Mouse (Mus musculus) midbrain, embryonic 11.5 days (tissue): ENCODE measurements around the gene Jak1. TPM values are rescaled to one million over a fixed set of nuclear protein-coding genes. Genes with fewer than 3 reads are reported as not detected.
A peak's percentile ranks its signal among the peaks of the same experiment; 100 is the strongest.

Experiments used
- ATAC-seq: fragments of 200-750 bp; cut with Nextera tagmentation; 2 replicates; pipeline ENCODE4 v1.8.0; 2017; ENCODE audit warnings: moderate TSS enrichment, moderate library complexity; ENCODE audit not compliant: low FRiP score
- DNase-seq: peaks from one replicate; pipeline ENCODE4 v3.0.0; 2015; ENCODE audit warnings: low spot score; ENCODE audit errors: missing footprints
- H3K27ac ChIP-seq: fragments of 300-500 bp; sonication (generic); 2 replicates; pipeline ENCODE4 v1.5.1; 2014; ENCODE audit warnings: low read depth, low read length
- H3K27me3 ChIP-seq: fragments of 300-500 bp; sonication (generic); 2 replicates; pipeline ENCODE4 v1.6.1; 2014; ENCODE audit warnings: mild to moderate bottlenecking, low read length, moderate library complexity, mixed read lengths; ENCODE audit not compliant: control insufficient read depth, insufficient read depth
- H3K36me3 ChIP-seq: fragments of 300-500 bp; sonication (generic); 2 replicates; pipeline ENCODE4 v1.6.1; 2014; ENCODE audit warnings: mild to moderate bottlenecking, low read length, moderate library complexity, mixed read lengths; ENCODE audit not compliant: control insufficient read depth, insufficient read depth
- H3K4me1 ChIP-seq: fragments of 300-500 bp; sonication (generic); 2 replicates; pipeline ENCODE4 v1.6.1; 2014; ENCODE audit warnings: low read length; ENCODE audit not compliant: control insufficient read depth, insufficient read depth
- H3K4me2 ChIP-seq: fragments of 300-500 bp; sonication (generic); 2 replicates; pipeline ENCODE4 v1.6.1; 2014; ENCODE audit warnings: mild to moderate bottlenecking, moderate library complexity
- H3K4me3 ChIP-seq: fragments of 300-500 bp; sonication (generic); 2 replicates; pipeline ENCODE4 v1.5.1; 2014; ENCODE audit warnings: low read depth, low read length
- H3K9ac ChIP-seq: fragments of 300-500 bp; sonication (generic); 2 replicates; pipeline ENCODE4 v1.6.1; 2014; ENCODE audit warnings: low read length
- H3K9me3 ChIP-seq: fragments of 300-500 bp; sonication (generic); 2 replicates; pipeline ENCODE4 v1.6.1; 2016; ENCODE audit warnings: low read length; ENCODE audit not compliant: control insufficient read depth
- WGBS: fragments of 180-500 bp; shearing (Covaris S2); extraction: QIAGEN DNeasy Blood & Tissue Kit; methylation state at CpG from one replicate; pipeline ENCODE4 v1.1.7; 2014; 5-methylcytosine and 5-hydroxymethylcytosine counted together
- polyA plus RNA-seq: library from polyadenylated mRNA; unstranded; fragments of >200 nt; fragmentation: Nextera tagmentation; extraction: Ambion mirVana; gene quantifications from 2 replicates; pipeline ENCODE4 v1.2.1, GENCODE M21; 2014

The Jak1 gene
- polyA plus RNA-seq = 52.2 and 58.2 TPM in 2 replicates

DNA sequence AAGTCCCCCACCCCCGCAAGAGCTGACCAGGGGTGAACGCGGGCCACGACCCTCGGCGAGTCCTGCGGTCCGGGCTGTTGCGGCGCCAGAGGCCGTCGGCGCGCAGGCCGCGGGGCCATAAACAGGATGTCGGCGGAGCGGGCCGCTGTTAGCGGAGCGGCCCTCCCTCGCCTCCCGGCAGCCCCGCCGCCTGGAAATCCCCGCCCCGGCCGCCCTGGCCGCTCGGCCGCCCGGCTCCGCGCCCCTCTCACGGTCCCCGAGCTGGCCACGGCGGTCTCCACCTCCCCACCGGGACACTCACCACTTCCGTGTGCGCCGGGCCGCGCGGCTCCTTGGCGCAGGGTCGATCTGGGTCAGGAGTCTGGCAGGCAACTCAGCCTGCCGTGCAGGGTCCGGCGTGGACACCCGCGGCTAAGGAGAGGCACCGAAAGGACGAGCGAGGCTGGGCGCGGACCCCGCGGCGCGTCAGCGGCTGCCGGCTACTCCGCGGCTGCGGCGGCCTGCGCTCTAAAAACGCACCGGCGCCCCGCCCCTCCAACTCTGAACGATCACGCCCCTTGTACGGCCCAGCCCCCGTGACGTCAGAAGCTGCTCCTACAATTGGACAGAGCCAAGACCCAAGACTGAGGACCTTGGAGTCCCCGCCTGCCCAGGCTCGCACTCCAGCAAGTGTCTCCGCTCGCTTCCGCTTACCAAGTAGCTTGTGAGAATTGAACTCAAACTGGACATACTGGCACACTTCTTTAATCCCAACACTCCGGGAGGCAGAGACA is at the start of gene Jak1:
Gene Jak1 (minus strand): TSS at position 542 of the 773 bp plus-strand sequence.
- ATAC-seq = peak; percentile 99
- Histone ChIP-seq H3K4me1 (peaks cover 4% of the 10 kb centered on the region; the same call in 1 of the 2 replicates), H3K36me3 (no peaks in the 10 kb centered on the region), H3K27me3 (no peaks in the 10 kb centered on the region), H3K27ac (peak within 1 kb of the TSS; percentile 72), H3K9me3 (no peaks in the 10 kb centered on the region), H3K4me3 (peak within 1 kb of the TSS; percentile 93), H3K4me2 (peak within 1 kb of the TSS; percentile 85), H3K9ac (peak within 1 kb of the TSS; percentile 87)
- WGBS = under 1% methylated on average over 80 of the region's 84 CpGs
- DNase-seq = peak; percentile 99

DNA sequence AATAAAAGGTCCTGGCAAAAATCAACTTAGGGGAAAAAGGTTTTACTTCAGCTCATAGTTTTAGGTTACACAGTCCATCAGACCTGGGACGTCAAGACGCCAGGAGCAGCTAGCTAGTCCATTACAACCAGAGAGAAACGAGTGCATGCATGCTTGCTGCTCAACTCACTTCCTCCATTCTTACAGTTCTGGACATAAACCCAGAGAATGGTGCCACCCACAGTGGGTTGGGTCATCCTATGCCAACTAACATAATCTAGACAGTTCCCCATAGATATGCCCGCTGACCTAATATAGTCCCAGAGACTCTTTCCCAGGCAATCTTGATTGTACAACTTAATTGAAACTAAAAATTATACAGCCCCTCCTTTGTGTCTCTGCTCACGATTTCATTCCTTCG is 47.0 kb upstream of the Jak1 start:
- ATAC-seq (no peak), DNase-seq (no peak)
- Histone ChIP-seq H3K27me3 (no peaks in the 10 kb centered on the region), H3K4me3 (no peak overlapping the region), H3K27ac (no peak overlapping the region), H3K9me3 (no peaks in the 10 kb centered on the region), H3K4me1 (no peaks in the 10 kb centered on the region), H3K36me3 (no peaks in the 10 kb centered on the region), H3K9ac (no peak overlapping the region), H3K4me2 (no peak overlapping the region)
- WGBS = 87% methylated on average over 6 of the region's 6 CpGs

DNA sequence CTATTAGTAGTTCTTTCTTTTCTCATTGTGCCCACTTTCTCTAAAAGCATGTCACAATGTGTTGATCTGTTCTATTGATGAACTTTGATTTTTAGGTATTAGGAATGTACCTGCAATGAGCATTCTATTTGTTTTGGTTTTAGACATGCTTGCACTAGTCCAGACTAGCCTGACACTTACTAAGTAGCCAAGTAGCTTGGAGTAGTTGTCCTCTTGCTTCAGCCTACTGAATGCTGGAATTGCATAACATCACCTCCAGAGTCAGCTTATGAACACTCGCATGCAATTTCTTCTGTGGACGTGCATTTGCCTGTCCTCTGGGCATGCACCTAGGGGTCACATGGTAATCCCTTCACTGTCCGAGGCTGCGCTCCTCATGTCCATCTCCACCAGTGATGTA is 43.1 kb upstream of the Jak1 start:
- 90% methylated on average over 4 of the region's 4 CpGs for WGBS

DNA sequence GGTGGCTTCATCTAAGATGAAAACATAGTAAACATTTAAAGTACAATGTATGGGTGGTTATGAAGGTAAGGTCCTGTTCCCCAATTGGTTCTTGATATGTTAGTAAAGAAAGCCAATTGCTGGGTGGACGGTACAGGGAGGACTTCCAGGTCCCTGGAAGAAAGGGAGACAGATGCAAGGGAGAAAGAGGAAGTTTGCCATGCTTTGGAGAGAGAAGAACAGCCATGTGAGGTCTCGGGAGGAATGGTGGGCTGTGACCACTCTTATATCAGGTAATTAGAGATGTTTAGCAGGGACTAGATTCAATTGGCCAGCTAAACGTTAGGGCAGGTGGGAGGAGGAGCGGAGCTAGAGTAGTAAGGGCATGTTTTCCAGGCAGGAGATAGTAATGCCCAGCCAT is 42.2 kb upstream of the Jak1 start:
- Histone ChIP-seq H3K27me3 (no peaks in the 10 kb centered on the region), H3K4me1 (no peaks in the 10 kb centered on the region), H3K4me2 (no peak overlapping the region), H3K27ac (no peak overlapping the region), H3K9me3 (no peaks in the 10 kb centered on the region), H3K36me3 (no peaks in the 10 kb centered on the region), H3K9ac (no peak overlapping the region), H3K4me3 (no peak overlapping the region)
- WGBS = 82% methylated on average over 4 of the region's 4 CpGs
- DNase-seq = peak; percentile 49
- ATAC-seq = no peak

More for the DNA sequence above, 43.1 kb upstream of the Jak1 start:
- no peak overlapping the region for H3K9ac ChIP-seq
- H3K36me3 ChIP-seq = no peaks in the 10 kb centered on the region
- peak; percentile 39 for DNase-seq
- no peak overlapping the region for H3K4me2 ChIP-seq
- H3K27me3 ChIP-seq = no peaks in the 10 kb centered on the region
- no peaks in the 10 kb centered on the region for H3K9me3 ChIP-seq
- H3K27ac ChIP-seq = no peak overlapping the region
- no peaks in the 10 kb centered on the region for H3K4me1 ChIP-seq
- no peak for ATAC-seq
- H3K4me3 ChIP-seq = no peak overlapping the region

- Histone ChIP-seq H3K4me2 (no peak overlapping the region), H3K36me3 (no peaks in the 10 kb centered on the region), H3K27me3 (no peaks in the 10 kb centered on the region), H3K4me3 (no peak overlapping the region), H3K4me1 (no peaks in the 10 kb centered on the region), H3K27ac (no peak overlapping the region), H3K9ac (no peak overlapping the region), H3K9me3 (no peaks in the 10 kb centered on the region)
- DNase-seq (peak; percentile 8), ATAC-seq (no peak)
- 67% methylated on average over 8 of the region's 8 CpGs for WGBS
These were observed 41.2 kb upstream of the Jak1 start for GRCm38 (mm10) chr4:101306132-101306915.

- Histone ChIP-seq H3K4me1 (no peaks in the 10 kb centered on the region), H3K27me3 (no peaks in the 10 kb centered on the region), H3K4me3 (no peak overlapping the region), H3K36me3 (no peaks in the 10 kb centered on the region), H3K9me3 (no peaks in the 10 kb centered on the region), H3K27ac (no peak overlapping the region), H3K4me2 (no peak overlapping the region), H3K9ac (no peak overlapping the region)
- DNase-seq = peak; percentile 41
- WGBS = 84% methylated on average over 9 of the region's 9 CpGs
- no peak for ATAC-seq
These were observed 40.0 kb upstream of the Jak1 start for GRCm38 (mm10) chr4:101305126-101305525.

DNA sequence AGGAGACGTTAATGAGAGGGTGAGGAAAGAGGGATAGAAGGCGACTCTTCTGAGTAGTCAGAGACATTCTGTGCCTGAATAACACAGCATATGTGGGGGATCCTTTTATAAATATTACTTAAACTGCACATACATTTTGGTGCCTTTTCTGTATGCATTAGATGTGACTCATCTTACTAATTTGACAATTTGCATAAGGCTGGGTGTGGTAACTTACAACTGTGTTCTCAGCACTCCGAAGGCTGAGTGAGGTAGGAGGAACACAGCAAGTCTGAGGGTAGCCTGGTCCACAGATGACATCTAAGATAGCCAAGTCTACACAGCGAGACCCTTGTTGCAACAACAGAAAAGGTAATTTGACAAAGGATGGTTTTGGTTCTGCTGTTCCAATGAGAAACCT is 39.0 kb upstream of the Jak1 start:
- Histone ChIP-seq H3K27me3 (no peaks in the 10 kb centered on the region), H3K9ac (no peak overlapping the region), H3K9me3 (no peaks in the 10 kb centered on the region), H3K4me1 (no peaks in the 10 kb centered on the region), H3K27ac (no peak overlapping the region), H3K4me3 (no peak overlapping the region), H3K36me3 (no peaks in the 10 kb centered on the region), H3K4me2 (no peak overlapping the region)
- ATAC-seq (no peak), DNase-seq (no peak)
- 91% methylated on average over 4 of the region's 4 CpGs for WGBS

DNA sequence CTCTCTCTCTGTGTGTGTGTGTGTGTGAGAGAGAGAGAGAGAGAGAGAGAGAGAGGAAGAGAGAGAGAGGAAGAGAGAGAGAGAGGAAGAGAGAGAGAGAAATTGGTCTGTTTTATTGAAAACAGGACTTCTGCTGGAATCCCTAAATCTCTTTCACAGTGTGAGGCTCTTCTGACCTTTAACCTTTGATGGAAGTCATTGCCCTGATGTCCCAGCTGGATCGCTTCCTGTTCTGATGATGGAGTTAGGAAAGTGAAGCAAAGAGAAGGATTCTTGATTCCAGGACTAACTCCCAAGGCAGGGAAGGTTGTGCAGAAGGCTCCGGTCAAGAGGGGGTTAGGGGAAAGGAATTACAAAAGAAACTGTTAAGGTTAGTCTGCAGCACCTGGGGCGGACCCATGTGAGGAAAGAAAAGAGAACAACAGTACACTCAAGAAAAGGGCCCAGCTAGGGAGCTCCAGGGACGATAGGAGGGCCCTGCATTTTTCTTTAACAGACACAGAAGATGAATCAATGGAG is 35.4 kb upstream of the Jak1 start:
- Histone ChIP-seq H3K9me3 (no peaks in the 10 kb centered on the region), H3K4me3 (no peak overlapping the region), H3K4me1 (no peaks in the 10 kb centered on the region), H3K36me3 (no peaks in the 10 kb centered on the region), H3K9ac (no peak overlapping the region), H3K27me3 (no peaks in the 10 kb centered on the region), H3K27ac (no peak overlapping the region), H3K4me2 (no peak overlapping the region)
- 57% methylated on average over 4 of the region's 4 CpGs for WGBS
- ATAC-seq = no peak
- DNase-seq = no peak
